Mouse (Mus musculus): Measurements from ENCODE around the gene Slc30a1. TPM values are rescaled to one million over a fixed set of nuclear protein-coding genes. Genes with fewer than 3 reads are reported as not detected.

Slc30a1 gene
- polyA plus RNA-seq, 1 experiment from 2014 or later, result 5.5 TPM

- ATAC-seq (ENCODE audit: low FRiP score, low TSS enrichment), result no peak
- no peak for TF ChIP-seq CTCF (IDR thresholded peaks at IDR 0.05; ENCODE audit: low read depth)
- TF ChIP-seq EP300 (optimal IDR thresholded peaks at IDR 0.05), result no peak
- 0 out of 2 replicates have a peak, but pooled peaks cover 2% of the 10 kb centered on the region for H3K4me1 ChIP-seq (replicated peaks; ENCODE audit: control insufficient read depth, insufficient read depth)
- no peaks in the 10 kb centered on the region for H3K27me3 ChIP-seq (ENCODE audit: control insufficient read depth, insufficient read depth, low read length)
- no peak for DNase-seq (ENCODE audit: low spot score)
- no peaks in the 10 kb centered on the region for H3K36me3 ChIP-seq (ENCODE audit: control insufficient read depth, insufficient read depth, low read length)
- no peak overlapping the region for H3K9ac ChIP-seq (ENCODE audit: low read length)
- no peak overlapping the region for H3K27ac ChIP-seq (replicated peaks)
- H3K4me3 ChIP-seq (ENCODE audit: low read depth, low read length), result no peak overlapping the region
- 71% methylated on average over 8 of the region's 8 CpGs for WGBS
- H3K4me2 ChIP-seq (replicated peaks; ENCODE audit: low read depth), result no peak overlapping the region
- H3K9me3 ChIP-seq (ENCODE audit: control insufficient read depth, low read length), result no peaks in the 10 kb centered on the region
These were observed 41.2 kb downstream of the Slc30a1 start for GRCm38 (mm10) chr1:191947796-191948195.

GRCm38 (mm10) chr1:191948600-191948999 lies 42.0 kb downstream of the Slc30a1 start:
- 0 out of 2 replicates have a peak, but pooled peaks cover 2% of the 10 kb centered on the region for H3K4me1 ChIP-seq (replicated peaks; ENCODE audit: control insufficient read depth, insufficient read depth)
- no peak overlapping the region for H3K4me3 ChIP-seq (ENCODE audit: low read depth, low read length)
- TF ChIP-seq EP300 (optimal IDR thresholded peaks at IDR 0.05), result no peak
- TF ChIP-seq CTCF (IDR thresholded peaks at IDR 0.05; ENCODE audit: low read depth), result no peak
- H3K9ac ChIP-seq (ENCODE audit: low read length), result no peak overlapping the region
- WGBS, result 79% methylated on average over 8 of the region's 8 CpGs
- no peak overlapping the region for H3K27ac ChIP-seq (replicated peaks)
- H3K27me3 ChIP-seq (ENCODE audit: control insufficient read depth, insufficient read depth, low read length), result no peaks in the 10 kb centered on the region
- ATAC-seq (ENCODE audit: low FRiP score, low TSS enrichment), result no peak
- no peaks in the 10 kb centered on the region for H3K36me3 ChIP-seq (ENCODE audit: control insufficient read depth, insufficient read depth, low read length)
- DNase-seq (ENCODE audit: low spot score), result no peak
- no peaks in the 10 kb centered on the region for H3K9me3 ChIP-seq (ENCODE audit: control insufficient read depth, low read length)
- no peak overlapping the region for H3K4me2 ChIP-seq (replicated peaks; ENCODE audit: low read depth)

- Histone ChIP-seq H3K27me3 (ENCODE audit: control insufficient read depth, insufficient read depth, low read length) (no peaks in the 10 kb centered on the region), H3K4me2 (replicated peaks; ENCODE audit: low read depth) (no peak overlapping the region), H3K4me1 (replicated peaks; ENCODE audit: control insufficient read depth, insufficient read depth) (0 out of 2 replicates have a peak, but pooled peaks cover 2% of the 10 kb centered on the region), H3K36me3 (ENCODE audit: control insufficient read depth, insufficient read depth, low read length) (no peaks in the 10 kb centered on the region), H3K9ac (ENCODE audit: low read length) (no peak overlapping the region), H3K9me3 (ENCODE audit: control insufficient read depth, low read length) (no peaks in the 10 kb centered on the region), H3K4me3 (ENCODE audit: low read depth, low read length) (no peak overlapping the region), H3K27ac (replicated peaks) (no peak overlapping the region)
- TF ChIP-seq EP300 (optimal IDR thresholded peaks at IDR 0.05) (no peak), CTCF (IDR thresholded peaks at IDR 0.05; ENCODE audit: low read depth) (no peak)
- no peak for ATAC-seq (ENCODE audit: low FRiP score, low TSS enrichment)
- 64% methylated on average over 2 of the region's 2 CpGs for whole genome bisulfite sequencing
- DNase-seq (ENCODE audit: low spot score), result no peak
These were observed 44.0 kb downstream of the Slc30a1 start for GRCm38 (mm10) chr1:191950611-191951010.

GRCm38 (mm10) chr1:191952733-191953335 lies 46.3 kb downstream of the Slc30a1 start:
- Histone ChIP-seq H3K4me2 (replicated peaks; ENCODE audit: low read depth) (no peak overlapping the region), H3K36me3 (ENCODE audit: control insufficient read depth, insufficient read depth, low read length) (no peaks in the 10 kb centered on the region), H3K4me1 (replicated peaks; ENCODE audit: control insufficient read depth, insufficient read depth) (no peaks in the 10 kb centered on the region), H3K4me3 (ENCODE audit: low read depth, low read length) (no peak overlapping the region), H3K27me3 (ENCODE audit: control insufficient read depth, insufficient read depth, low read length) (no peaks in the 10 kb centered on the region), H3K27ac (replicated peaks) (no peak overlapping the region), H3K9ac (ENCODE audit: low read length) (no peak overlapping the region), H3K9me3 (ENCODE audit: control insufficient read depth, low read length) (no peaks in the 10 kb centered on the region)
- ATAC-seq (ENCODE audit: low FRiP score, low TSS enrichment) (no peak), DNase-seq (ENCODE audit: low spot score) (no peak)
- TF ChIP-seq EP300 (optimal IDR thresholded peaks at IDR 0.05), result no peak
- no peak for TF ChIP-seq CTCF (IDR thresholded peaks at IDR 0.05; ENCODE audit: low read depth)
- 79% methylated on average over 11 of the region's 11 CpGs for WGBS

- Histone ChIP-seq H3K27ac (replicated peaks) (no peak overlapping the region; the same call in 1 of the 2 replicates), H3K4me1 (replicated peaks; ENCODE audit: control insufficient read depth, insufficient read depth) (no peaks in the 10 kb centered on the region), H3K4me2 (replicated peaks; ENCODE audit: low read depth) (no peak overlapping the region), H3K36me3 (ENCODE audit: control insufficient read depth, insufficient read depth, low read length) (no peaks in the 10 kb centered on the region), H3K4me3 (ENCODE audit: low read depth, low read length) (no peak overlapping the region), H3K9ac (ENCODE audit: low read length) (no peak overlapping the region), H3K27me3 (ENCODE audit: control insufficient read depth, insufficient read depth, low read length) (no peaks in the 10 kb centered on the region), H3K9me3 (ENCODE audit: control insufficient read depth, low read length) (no peaks in the 10 kb centered on the region)
- DNase-seq (ENCODE audit: low spot score), result no peak
- no peak for TF ChIP-seq CTCF (IDR thresholded peaks at IDR 0.05; ENCODE audit: low read depth)
- no peak for TF ChIP-seq EP300 (optimal IDR thresholded peaks at IDR 0.05)
- ATAC-seq (ENCODE audit: low FRiP score, low TSS enrichment), result no peak
- WGBS, result 68% methylated on average over 3 of the region's 3 CpGs
These were observed 48.5 kb downstream of the Slc30a1 start for GRCm38 (mm10) chr1:191955101-191955500.

- 64% methylated on average over 3 of the region's 3 CpGs for WGBS
- H3K4me2 ChIP-seq (replicated peaks; ENCODE audit: low read depth), result no peak overlapping the region
- peak overlapping the region; percentile 61; the same call in 1 of the 2 replicates for H3K27ac ChIP-seq (replicated peaks)
- DNase-seq (ENCODE audit: low spot score) (no peak), ATAC-seq (ENCODE audit: low FRiP score, low TSS enrichment) (peak; percentile 41; the same call in 1 of the 2 replicates)
- TF ChIP-seq EP300 (optimal IDR thresholded peaks at IDR 0.05) (no peak), CTCF (IDR thresholded peaks at IDR 0.05; ENCODE audit: low read depth) (no peak)
- no peaks in the 10 kb centered on the region for H3K27me3 ChIP-seq (ENCODE audit: control insufficient read depth, insufficient read depth, low read length)
- H3K4me3 ChIP-seq (ENCODE audit: low read depth, low read length), result no peak overlapping the region
- H3K9me3 ChIP-seq (ENCODE audit: control insufficient read depth, low read length), result no peaks in the 10 kb centered on the region
- no peaks in the 10 kb centered on the region for H3K36me3 ChIP-seq (ENCODE audit: control insufficient read depth, insufficient read depth, low read length)
- no peak overlapping the region for H3K9ac ChIP-seq (ENCODE audit: low read length)
- no peaks in the 10 kb centered on the region for H3K4me1 ChIP-seq (replicated peaks; ENCODE audit: control insufficient read depth, insufficient read depth)
These were observed 49.7 kb downstream of the Slc30a1 start for GRCm38 (mm10) chr1:191956261-191956660.
